Mouse (Mus musculus): ENCODE measurements at regions not wholly inside any gene's neighbourhood (a gene's known extent, or its start where the extent isn't known, plus 50 kb on each side); places are given as distances from the start of the nearest gene placed in this dataset.

GRCm38 (mm10) chr16:76232680-76233079 lies 140.9 kb downstream of the Nrip1 start:
- H3K27me3 ChIP-seq (ENCODE audit: control insufficient read depth, insufficient read depth, low read length), result no peaks in the 10 kb centered on the region
- 98% methylated on average over 4 of the region's 4 CpGs for WGBS
- DNase-seq, result no peak
- H3K36me3 ChIP-seq (ENCODE audit: control insufficient read depth, insufficient read depth, low read length), result no peaks in the 10 kb centered on the region
- no peak overlapping the region for H3K27ac ChIP-seq (ENCODE audit: control insufficient read depth, insufficient read depth, low read length)
- H3K4me1 ChIP-seq (replicated peaks; ENCODE audit: control insufficient read depth, insufficient read depth, low read length), result no peaks in the 10 kb centered on the region; the same call in 1 of the 2 replicates
- no peak overlapping the region for H3K4me3 ChIP-seq (ENCODE audit: control insufficient read depth, insufficient read depth, low read length)
- no peak for TF ChIP-seq CTCF (IDR thresholded peaks at IDR 0.05; ENCODE audit: borderline replicate concordance, control insufficient read depth, extremely low read depth, insufficient read depth, low read length, poor library complexity)

GRCm38 (mm10) chr16:76232174-76232573 lies 141.5 kb downstream of the Nrip1 start:
- TF ChIP-seq POLR2A (IDR thresholded peaks at IDR 0.05; ENCODE audit: control insufficient read depth, extremely low read depth, insufficient read depth, low read length, poor library complexity), result no peak
- TF ChIP-seq CTCF (IDR thresholded peaks at IDR 0.05; ENCODE audit: borderline replicate concordance, control insufficient read depth, extremely low read depth, insufficient read depth, low read length, poor library complexity), result no peak
- no peak for DNase-seq
- 85% methylated on average over 3 of the region's 3 CpGs for WGBS
- Histone ChIP-seq H3K27ac (ENCODE audit: control insufficient read depth, insufficient read depth, low read length) (no peak overlapping the region), H3K4me1 (replicated peaks; ENCODE audit: control insufficient read depth, insufficient read depth, low read length) (no peaks in the 10 kb centered on the region; the same call in 1 of the 2 replicates), H3K4me3 (ENCODE audit: control insufficient read depth, insufficient read depth, low read length) (no peak overlapping the region), H3K36me3 (ENCODE audit: control insufficient read depth, insufficient read depth, low read length) (no peaks in the 10 kb centered on the region), H3K27me3 (ENCODE audit: control insufficient read depth, insufficient read depth, low read length) (no peaks in the 10 kb centered on the region)

- no peaks in the 10 kb centered on the region for H3K27me3 ChIP-seq (ENCODE audit: control insufficient read depth, insufficient read depth, low read length)
- H3K4me1 ChIP-seq (replicated peaks; ENCODE audit: control insufficient read depth, insufficient read depth, low read length), result peaks cover 3% of the 10 kb centered on the region; the same call in 1 of the 2 replicates
- WGBS, result 95% methylated on average over 4 of the region's 4 CpGs
- no peak overlapping the region for H3K4me3 ChIP-seq (ENCODE audit: control insufficient read depth, insufficient read depth, low read length)
- H3K36me3 ChIP-seq (ENCODE audit: control insufficient read depth, insufficient read depth, low read length), result no peaks in the 10 kb centered on the region
- H3K27ac ChIP-seq (ENCODE audit: control insufficient read depth, insufficient read depth, low read length), result no peak overlapping the region
- DNase-seq, result no peak
- TF ChIP-seq POLR2A (IDR thresholded peaks at IDR 0.05; ENCODE audit: control insufficient read depth, extremely low read depth, insufficient read depth, low read length, poor library complexity) (no peak), CTCF (IDR thresholded peaks at IDR 0.05; ENCODE audit: borderline replicate concordance, control insufficient read depth, extremely low read depth, insufficient read depth, low read length, poor library complexity) (no peak)
These were observed 142.9 kb downstream of the Nrip1 start for GRCm38 (mm10) chr16:76230516-76231302.

DNA sequence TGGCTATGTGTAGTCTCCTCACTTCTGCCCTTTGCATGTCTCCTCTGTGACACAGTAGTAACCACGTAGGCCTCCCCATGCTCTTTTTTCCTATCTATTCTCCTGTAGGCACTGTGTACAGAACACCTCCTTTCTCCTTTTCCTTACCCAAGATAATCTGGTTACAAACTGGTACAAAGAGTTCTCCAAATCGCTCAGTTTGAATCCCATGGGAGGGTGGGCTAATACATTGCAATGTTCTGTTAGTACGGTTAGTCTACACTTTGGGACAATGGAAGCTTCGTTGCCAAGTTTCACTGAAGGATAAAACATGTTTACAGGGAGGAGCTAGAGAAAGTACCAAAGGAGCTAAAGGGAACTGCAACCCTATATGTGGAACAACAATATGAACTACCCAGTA lies 145.2 kb downstream of the Nrip1 start:
- WGBS, result 94% methylated on average over 4 of the region's 4 CpGs
- no peaks in the 10 kb centered on the region for H3K27me3 ChIP-seq (ENCODE audit: control insufficient read depth, insufficient read depth, low read length)
- H3K4me1 ChIP-seq (replicated peaks; ENCODE audit: control insufficient read depth, insufficient read depth, low read length), result peaks cover 7% of the 10 kb centered on the region
- no peak for DNase-seq
- no peak overlapping the region for H3K27ac ChIP-seq (ENCODE audit: control insufficient read depth, insufficient read depth, low read length)
- H3K4me3 ChIP-seq (ENCODE audit: control insufficient read depth, insufficient read depth, low read length), result no peak overlapping the region
- no peaks in the 10 kb centered on the region for H3K36me3 ChIP-seq (ENCODE audit: control insufficient read depth, insufficient read depth, low read length)
- TF ChIP-seq POLR2A (IDR thresholded peaks at IDR 0.05; ENCODE audit: control insufficient read depth, extremely low read depth, insufficient read depth, low read length, poor library complexity), result no peak
- no peak for TF ChIP-seq CTCF (IDR thresholded peaks at IDR 0.05; ENCODE audit: borderline replicate concordance, control insufficient read depth, extremely low read depth, insufficient read depth, low read length, poor library complexity)

DNA sequence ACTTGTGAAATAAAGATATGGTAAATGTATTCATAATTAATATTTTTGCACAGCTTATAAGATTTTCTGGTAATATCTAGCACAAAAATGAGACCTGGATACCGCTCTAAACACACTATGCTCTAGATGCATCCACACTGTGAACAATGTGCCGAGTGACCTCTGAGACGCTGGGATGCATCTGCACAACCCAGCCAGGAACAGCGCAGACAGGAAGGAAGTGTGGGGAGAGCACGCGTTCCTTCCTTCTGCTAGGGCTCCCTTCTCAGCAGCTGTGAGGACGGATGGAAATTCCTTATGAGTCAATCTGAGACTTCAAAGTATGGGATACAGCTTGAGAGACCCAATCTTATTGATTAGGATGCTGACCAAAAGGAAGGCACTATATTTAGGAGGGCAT lies 147.2 kb downstream of the Nrip1 start:
- Histone ChIP-seq H3K4me1 (replicated peaks; ENCODE audit: control insufficient read depth, insufficient read depth, low read length) (peaks cover 7% of the 10 kb centered on the region), H3K27ac (ENCODE audit: control insufficient read depth, insufficient read depth, low read length) (no peak overlapping the region), H3K27me3 (ENCODE audit: control insufficient read depth, insufficient read depth, low read length) (no peaks in the 10 kb centered on the region), H3K4me3 (ENCODE audit: control insufficient read depth, insufficient read depth, low read length) (no peak overlapping the region), H3K36me3 (ENCODE audit: control insufficient read depth, insufficient read depth, low read length) (no peaks in the 10 kb centered on the region)
- no peak for DNase-seq
- 21% methylated on average over 7 of the region's 7 CpGs for WGBS
- TF ChIP-seq POLR2A (IDR thresholded peaks at IDR 0.05; ENCODE audit: control insufficient read depth, extremely low read depth, insufficient read depth, low read length, poor library complexity) (no peak), CTCF (IDR thresholded peaks at IDR 0.05; ENCODE audit: borderline replicate concordance, control insufficient read depth, extremely low read depth, insufficient read depth, low read length, poor library complexity) (no peak)

DNA sequence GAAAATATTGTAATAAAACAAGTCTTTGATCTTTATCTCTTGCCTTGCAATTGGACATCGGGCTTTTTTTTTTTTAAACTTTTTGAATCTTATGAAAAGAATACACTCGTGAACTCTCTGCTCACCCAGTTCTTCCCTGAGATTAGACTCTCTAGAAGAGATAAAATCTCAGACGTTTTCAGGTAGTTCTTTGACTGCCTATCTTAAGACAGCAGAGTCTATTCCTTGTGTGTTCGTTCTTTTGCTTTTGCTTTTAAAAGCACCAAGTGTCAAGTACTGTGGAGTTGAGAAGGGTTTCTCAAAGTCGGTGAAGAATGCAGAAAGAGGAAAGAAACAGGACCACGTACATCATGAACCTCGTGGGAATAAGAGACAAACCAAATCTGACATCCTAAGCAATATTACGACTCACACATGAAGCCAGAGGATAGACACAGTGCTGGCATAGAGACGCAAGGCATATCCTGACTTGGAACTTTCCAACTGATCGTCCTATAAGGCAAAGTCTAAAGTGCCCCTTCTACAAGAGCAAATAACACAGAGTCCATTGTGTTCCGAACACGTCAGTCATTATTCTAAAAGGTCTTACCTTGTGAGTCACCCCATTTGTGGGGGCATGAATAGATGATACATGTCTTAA lies 147.9 kb downstream of the Nrip1 start:
- H3K36me3 ChIP-seq (ENCODE audit: control insufficient read depth, insufficient read depth, low read length), result no peaks in the 10 kb centered on the region
- H3K4me1 ChIP-seq (replicated peaks; ENCODE audit: control insufficient read depth, insufficient read depth, low read length), result peaks cover 7% of the 10 kb centered on the region
- DNase-seq, result no peak
- H3K27me3 ChIP-seq (ENCODE audit: control insufficient read depth, insufficient read depth, low read length), result no peaks in the 10 kb centered on the region
- H3K27ac ChIP-seq (ENCODE audit: control insufficient read depth, insufficient read depth, low read length), result no peak overlapping the region
- no peak for TF ChIP-seq CTCF (IDR thresholded peaks at IDR 0.05; ENCODE audit: borderline replicate concordance, control insufficient read depth, extremely low read depth, insufficient read depth, low read length, poor library complexity)
- TF ChIP-seq POLR2A (IDR thresholded peaks at IDR 0.05; ENCODE audit: control insufficient read depth, extremely low read depth, insufficient read depth, low read length, poor library complexity), result no peak
- WGBS, result 55% methylated on average over 12 of the region's 12 CpGs
- H3K4me3 ChIP-seq (ENCODE audit: control insufficient read depth, insufficient read depth, low read length), result no peak overlapping the region

Measured in thymus, adult 2 months (tissue).